Mouse (Mus musculus) myocyte (in vitro differentiated cells): ENCODE data around the gene Minos1.

Experiments
- CEBPB ChIP-seq: IDR thresholded peaks from 2 replicates; pipeline ENCODE4 v1.6.1; 2011; ENCODE audit warnings: mild to moderate bottlenecking, moderate library complexity; ENCODE audit not compliant: poor library complexity, insufficient read depth, severe bottlenecking
- MYOD1 ChIP-seq, 3 experiments: IDR thresholded peaks; one replicate each; pipeline ENCODE4 v1.6.1; 2011; ENCODE audit warnings: control low read depth in 2 of 3, low read depth in 2 of 3, mild to moderate bottlenecking in 2 of 3, moderate library complexity in 1 of 3; ENCODE audit not compliant: insufficient read length in 2 of 3, control insufficient read depth in 1 of 3
- POLR2A ChIP-seq: IDR thresholded peaks from one replicate; pipeline ENCODE4 v1.6.1; 2011; ENCODE audit warnings: low read depth, mild to moderate bottlenecking, control low read depth, moderate library complexity; ENCODE audit not compliant: insufficient read length
- SRF ChIP-seq: IDR thresholded peaks from one replicate; pipeline ENCODE4 v1.6.1; 2011; ENCODE audit warnings: low read depth; ENCODE audit not compliant: control insufficient read depth, insufficient read length

- TF ChIP-seq CEBPB = no peak
- no peak for TF ChIP-seq SRF
- TF ChIP-seq POLR2A = no peak
- no peak for TF ChIP-seq MYOD1 (IDR thresholded peaks at IDR 0.05; ENCODE audit: control insufficient read depth in 1 of 3, insufficient read length in 2 of 3, low read depth in 2 of 3)
These were observed 48.3 kb upstream of the Minos1 start for GRCm38 (mm10) chr4:139179218-139179617.
